Mouse (Mus musculus) liver, embryonic 16.5 days (tissue): Measurements from ENCODE around the gene Cpne7. TPM values are rescaled to one million over a fixed set of nuclear protein-coding genes. Genes with fewer than 3 reads are reported as not detected.

Source experiments
- ATAC-seq: fragments of 200-750 bp; cut with Nextera tagmentation; 2 replicates; pipeline ENCODE4 v1.8.0; 2017; ENCODE audit warnings: low read depth, mild to moderate bottlenecking, moderate number of reproducible peaks, moderate library complexity
- H3K27ac ChIP-seq: fragments of 300-500 bp; sonication (generic); 2 replicates; pipeline ENCODE4 v1.5.1; 2014; ENCODE audit warnings: mild to moderate bottlenecking, low read length
- H3K27me3 ChIP-seq: fragments of 300-500 bp; sonication (generic); 2 replicates; pipeline ENCODE4 v1.6.1; 2014; ENCODE audit warnings: low read depth, low read length, mixed read lengths; ENCODE audit not compliant: control insufficient read depth, insufficient read depth
- H3K36me3 ChIP-seq: fragments of 300-500 bp; sonication (generic); 2 replicates; pipeline ENCODE4 v1.6.1; 2014; ENCODE audit warnings: mild to moderate bottlenecking; ENCODE audit not compliant: control insufficient read depth, insufficient read depth
- H3K4me1 ChIP-seq: fragments of 300-500 bp; sonication (generic); 2 replicates; pipeline ENCODE4 v1.6.1; 2014; ENCODE audit warnings: low read depth, low read length, mixed read lengths; ENCODE audit not compliant: control insufficient read depth
- H3K4me2 ChIP-seq: fragments of 300-500 bp; sonication (generic); 2 replicates; pipeline ENCODE4 v1.6.1; 2014; ENCODE audit warnings: low read depth, low read length, mixed read lengths
- H3K4me3 ChIP-seq: fragments of 300-500 bp; sonication (generic); 2 replicates; pipeline ENCODE4 v1.5.1; 2014; ENCODE audit warnings: low read depth, mild to moderate bottlenecking, low read length
- H3K9ac ChIP-seq: fragments of 300-500 bp; sonication (generic); 2 replicates; pipeline ENCODE4 v1.6.1; 2014; ENCODE audit warnings: low read depth, low read length
- H3K9me3 ChIP-seq: fragments of 300-500 bp; sonication (generic); replicated peaks from 2 replicates; pipeline ENCODE4 v1.6.1; 2016; ENCODE audit warnings: low read length; ENCODE audit not compliant: control insufficient read depth
- WGBS: fragments of 180-500 bp; shearing (Covaris S2); extraction: QIAGEN DNeasy Blood & Tissue Kit; methylation state at CpG from one replicate; pipeline ENCODE4 v1.1.7; 2014; ENCODE audit not compliant: insufficient replicate concordance; 5-methylcytosine and 5-hydroxymethylcytosine counted together
- polyA plus RNA-seq: library from polyadenylated mRNA; unstranded; fragments of >200 nt; fragmentation: Nextera tagmentation; extraction: Ambion mirVana; gene quantifications from 2 replicates; pipeline ENCODE4 v1.2.1, GENCODE M21; 2015

Cpne7 gene
- polyA plus RNA-seq, 1 experiment from 2014 or later, result 0.32 TPM

GRCm38 (mm10) chr8:123131041-123131440, 13.9 kb downstream of the Cpne7 start:
- Histone ChIP-seq H3K9me3 (peaks cover 3% of the 10 kb centered on the region; the same call in 1 of the 2 replicates), H3K4me2 (no peak overlapping the region), H3K36me3 (no peaks in the 10 kb centered on the region), H3K4me3 (no peak overlapping the region), H3K4me1 (no peaks in the 10 kb centered on the region; the same call in 1 of the 2 replicates), H3K9ac (no peak overlapping the region), H3K27me3 (peaks cover 2% of the 10 kb centered on the region; the same call in 1 of the 2 replicates), H3K27ac (no peak overlapping the region)
- no peak for ATAC-seq
- 41% methylated on average over 9 of the region's 9 CpGs for WGBS

- H3K4me1 ChIP-seq, result no peaks in the 10 kb centered on the region
- H3K27ac ChIP-seq, result no peak overlapping the region
- H3K27me3 ChIP-seq, result no peaks in the 10 kb centered on the region
- no peak for ATAC-seq
- 80% methylated on average over 2 of the region's 2 CpGs for WGBS
- no peak overlapping the region for H3K9ac ChIP-seq
- H3K4me3 ChIP-seq, result no peak overlapping the region
- H3K9me3 ChIP-seq, result peaks cover 3% of the 10 kb centered on the region; the same call in 1 of the 2 replicates
- H3K36me3 ChIP-seq, result no peaks in the 10 kb centered on the region
- no peak overlapping the region for H3K4me2 ChIP-seq
These were observed 15.8 kb downstream of the Cpne7 start for GRCm38 (mm10) chr8:123132953-123133352.

GRCm38 (mm10) chr8:123134149-123134713, 17.1 kb downstream of the Cpne7 start:
- Histone ChIP-seq H3K4me2 (no peak overlapping the region), H3K36me3 (no peaks in the 10 kb centered on the region), H3K4me3 (no peak overlapping the region), H3K9me3 (peaks cover 3% of the 10 kb centered on the region; the same call in 1 of the 2 replicates), H3K9ac (no peak overlapping the region), H3K27me3 (no peaks in the 10 kb centered on the region), H3K27ac (no peak overlapping the region), H3K4me1 (no peaks in the 10 kb centered on the region)
- no peak for ATAC-seq
- WGBS, result 70% methylated on average over 11 of the region's 11 CpGs

GRCm38 (mm10) chr8:123135406-123135805, 18.2 kb downstream of the Cpne7 start:
- ATAC-seq, result no peak
- WGBS, result 31% methylated on average over 7 of the region's 7 CpGs
- no peaks in the 10 kb centered on the region for H3K4me1 ChIP-seq
- H3K27me3 ChIP-seq, result no peaks in the 10 kb centered on the region
- H3K27ac ChIP-seq, result no peak overlapping the region
- H3K4me3 ChIP-seq, result no peak overlapping the region
- H3K4me2 ChIP-seq, result no peak overlapping the region
- no peaks in the 10 kb centered on the region for H3K36me3 ChIP-seq
- H3K9ac ChIP-seq, result no peak overlapping the region
- H3K9me3 ChIP-seq, result peaks cover 3% of the 10 kb centered on the region; the same call in 1 of the 2 replicates

- Histone ChIP-seq H3K36me3 (no peaks in the 10 kb centered on the region), H3K27ac (no peak overlapping the region), H3K9ac (no peak overlapping the region), H3K9me3 (peaks cover 3% of the 10 kb centered on the region; the same call in 1 of the 2 replicates), H3K4me3 (no peak overlapping the region), H3K27me3 (no peaks in the 10 kb centered on the region), H3K4me1 (no peaks in the 10 kb centered on the region), H3K4me2 (no peak overlapping the region)
- no peak for ATAC-seq
- WGBS, result 49% methylated on average over 9 of the region's 9 CpGs
These were observed 18.6 kb downstream of the Cpne7 start for GRCm38 (mm10) chr8:123135806-123136205.

GRCm38 (mm10) chr8:123136287-123136686, 19.1 kb downstream of the Cpne7 start:
- no peak for ATAC-seq
- Histone ChIP-seq H3K27ac (no peak overlapping the region), H3K4me3 (no peak overlapping the region), H3K4me2 (no peak overlapping the region), H3K36me3 (no peaks in the 10 kb centered on the region), H3K9ac (no peak overlapping the region), H3K27me3 (no peaks in the 10 kb centered on the region), H3K9me3 (peaks cover 3% of the 10 kb centered on the region; the same call in 1 of the 2 replicates), H3K4me1 (no peaks in the 10 kb centered on the region)
- 68% methylated on average over 9 of the region's 9 CpGs for WGBS

- ATAC-seq, result no peak
- Histone ChIP-seq H3K9me3 (peaks cover 3% of the 10 kb centered on the region; the same call in 1 of the 2 replicates), H3K36me3 (no peaks in the 10 kb centered on the region), H3K27ac (no peak overlapping the region), H3K4me2 (no peak overlapping the region), H3K4me3 (no peak overlapping the region), H3K27me3 (no peaks in the 10 kb centered on the region), H3K9ac (no peak overlapping the region; the same call in 1 of the 2 replicates), H3K4me1 (no peaks in the 10 kb centered on the region)
- 26% methylated on average over 2 of the region's 2 CpGs for WGBS
These were observed 20.5 kb downstream of the Cpne7 start for GRCm38 (mm10) chr8:123137645-123138077.

GRCm38 (mm10) chr8:123138741-123139140, 21.6 kb downstream of the Cpne7 start:
- Histone ChIP-seq H3K27ac (no peak overlapping the region), H3K9ac (no peak overlapping the region), H3K4me3 (no peak overlapping the region), H3K27me3 (no peaks in the 10 kb centered on the region), H3K9me3 (no peaks in the 10 kb centered on the region), H3K4me1 (no peaks in the 10 kb centered on the region), H3K36me3 (no peaks in the 10 kb centered on the region), H3K4me2 (no peak overlapping the region)
- ATAC-seq, result no peak
- 60% methylated on average over 4 of the region's 4 CpGs for WGBS

- Histone ChIP-seq H3K4me3 (no peak overlapping the region), H3K4me2 (no peak overlapping the region), H3K27me3 (no peaks in the 10 kb centered on the region), H3K4me1 (no peaks in the 10 kb centered on the region), H3K36me3 (no peaks in the 10 kb centered on the region), H3K9me3 (no peaks in the 10 kb centered on the region), H3K9ac (no peak overlapping the region), H3K27ac (no peak overlapping the region)
- 76% methylated on average over 14 of the region's 14 CpGs for WGBS
- ATAC-seq, result no peak
These were observed 24.7 kb downstream of the Cpne7 start for GRCm38 (mm10) chr8:123141741-123142462.
